Mouse (Mus musculus) C2C12 (cell line): ENCODE results near the gene 4933424G06Rik. TPM values are rescaled to one million over a fixed set of nuclear protein-coding genes. Genes with fewer than 3 reads are reported as not detected.
A peak's percentile ranks its signal among the peaks of the same experiment; 100 is the strongest.

Experiments
- H3K27me3 ChIP-seq: one replicate; pipeline ENCODE4 v1.6.1; 2011; ENCODE audit not compliant: control insufficient read depth, insufficient read depth, insufficient read length
- H3K36me3 ChIP-seq: one replicate; pipeline ENCODE4 v1.6.1; 2011; ENCODE audit not compliant: control insufficient read depth, insufficient read depth
- H3K4me3 ChIP-seq: one replicate; pipeline ENCODE4 v1.5.1; 2011; ENCODE audit warnings: mild to moderate bottlenecking, control low read depth; ENCODE audit not compliant: poor library complexity, insufficient read depth, severe bottlenecking
- H3K79me2 ChIP-seq: one replicate; pipeline ENCODE4 v1.6.1; 2011; ENCODE audit not compliant: control insufficient read depth, insufficient read depth
- H3K79me3 ChIP-seq: one replicate; pipeline ENCODE4 v1.6.1; 2011; ENCODE audit warnings: low read depth, control low read depth
- H3ac ChIP-seq: one replicate; pipeline ENCODE3; 2011; ENCODE audit warnings: low read depth; ENCODE audit not compliant: control insufficient read depth, insufficient read length
- CEBPB ChIP-seq: IDR thresholded peaks from one replicate; pipeline ENCODE4 v1.6.1; 2011; ENCODE audit warnings: low read depth, mild to moderate bottlenecking, control low read depth, moderate library complexity
- CTCF ChIP-seq: IDR thresholded peaks from one replicate; pipeline ENCODE4 v1.5.1; 2011; ENCODE audit not compliant: control insufficient read depth, insufficient read depth, insufficient read length
- FOSL1 ChIP-seq: IDR thresholded peaks from one replicate; pipeline ENCODE4 v1.8.0; 2011; ENCODE audit warnings: mild to moderate bottlenecking, low read length; ENCODE audit not compliant: poor library complexity, insufficient read depth, severe bottlenecking
- MAX ChIP-seq: IDR thresholded peaks from one replicate; pipeline ENCODE4 v1.6.1; 2011; ENCODE audit warnings: mild to moderate bottlenecking, control low read depth
- MYOD1 ChIP-seq: IDR thresholded peaks from one replicate; pipeline ENCODE4 v1.6.1; 2011; ENCODE audit warnings: low read depth; ENCODE audit not compliant: control insufficient read depth, insufficient read length
- MYOG ChIP-seq: IDR thresholded peaks from one replicate; pipeline ENCODE4 v1.6.1; 2011; ENCODE audit not compliant: control insufficient read depth, insufficient read length; ENCODE audit errors: extremely low read depth
- USF1 ChIP-seq: IDR thresholded peaks from one replicate; pipeline ENCODE4 v1.6.1; 2011; ENCODE audit warnings: low read depth, mild to moderate bottlenecking, control low read depth, moderate library complexity
- polyA plus RNA-seq: library from polyadenylated mRNA; unstranded; fragments of >200 nt; fragmentation: generic; extraction: Trizol; gene quantifications from one replicate; pipeline ENCODE4 v1.2.1, GENCODE M21; 2012; ENCODE audit warnings: missing spikeins

The 4933424G06Rik gene
- polyA plus RNA-seq, 1 experiment, result 0.02 TPM

DNA sequence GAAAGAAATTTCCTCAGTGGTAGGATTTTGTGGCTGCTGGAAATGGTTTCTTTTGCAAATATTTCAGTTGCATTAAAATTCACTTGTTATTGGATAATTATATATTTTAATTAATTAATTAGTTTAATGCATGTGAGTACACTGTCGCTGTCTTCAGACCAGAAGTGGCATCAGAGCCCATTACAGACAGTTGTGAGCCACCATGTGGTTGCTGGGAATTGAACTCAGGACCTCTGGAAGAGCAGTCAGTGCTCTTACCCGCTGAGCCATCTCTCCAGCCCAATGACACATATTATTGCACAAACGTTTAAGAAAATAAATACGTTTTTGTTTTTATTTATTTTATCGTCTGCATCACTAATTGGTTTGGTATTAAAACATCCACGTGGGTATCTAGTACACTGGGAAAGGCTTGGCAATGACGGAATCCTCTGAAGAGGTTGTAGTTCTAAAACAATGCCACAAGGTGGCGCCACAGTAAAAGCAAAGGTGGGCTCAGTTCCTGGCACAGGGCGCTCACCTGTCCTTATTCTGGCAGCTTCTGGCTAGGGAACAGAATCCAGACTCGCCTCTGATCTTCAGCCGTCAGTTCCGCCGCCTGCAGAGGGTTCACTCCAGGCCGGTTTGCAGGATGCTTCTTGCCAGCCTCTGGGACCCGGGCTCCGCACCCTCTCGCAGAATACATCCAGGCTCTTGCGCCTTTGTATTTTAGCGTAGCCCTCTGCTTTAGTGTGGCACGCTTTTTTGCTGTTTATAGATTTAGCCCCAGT, 74.6 kb downstream of the 4933424G06Rik start:
- Histone ChIP-seq H3ac (no peak overlapping the region), H3K4me3 (no peak overlapping the region), H3K79me2 (no peaks in the 10 kb centered on the region), H3K36me3 (no peaks in the 10 kb centered on the region), H3K27me3 (peaks cover 31% of the 10 kb centered on the region), H3K79me3 (no peaks in the 10 kb centered on the region)
- TF ChIP-seq USF1 (no peak), MYOG (no peak), CTCF (peak; percentile 36)

DNA sequence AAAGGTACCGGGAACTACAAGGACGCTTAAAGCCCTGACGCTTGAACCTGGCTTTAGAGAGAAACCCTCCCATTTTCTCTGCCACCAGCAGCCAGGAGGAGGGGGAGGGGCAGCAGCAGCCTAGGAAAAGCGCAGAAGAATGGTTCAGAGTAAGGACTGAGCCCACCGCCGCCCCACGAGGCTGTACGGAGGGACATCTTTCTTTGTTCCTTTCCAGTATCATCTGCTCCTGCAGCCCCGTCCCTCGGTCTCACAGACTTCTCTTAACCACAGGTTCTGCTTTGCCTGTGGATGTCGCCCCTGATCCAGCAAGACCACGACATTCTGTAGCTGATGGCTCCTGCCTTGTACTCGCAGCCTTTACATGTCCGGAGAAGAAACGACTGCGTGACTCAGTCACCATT, 75.3 kb downstream of the 4933424G06Rik start:
- no peaks in the 10 kb centered on the region for H3K79me3 ChIP-seq
- no peak overlapping the region for H3K4me3 ChIP-seq
- no peaks in the 10 kb centered on the region for H3K79me2 ChIP-seq
- no peak overlapping the region for H3ac ChIP-seq
- TF ChIP-seq MYOD1 (no peak), CEBPB (no peak), CTCF (no peak), USF1 (no peak), FOSL1 (no peak), MYOG (no peak), MAX (no peak)
- no peaks in the 10 kb centered on the region for H3K36me3 ChIP-seq
- peaks cover 24% of the 10 kb centered on the region for H3K27me3 ChIP-seq

DNA sequence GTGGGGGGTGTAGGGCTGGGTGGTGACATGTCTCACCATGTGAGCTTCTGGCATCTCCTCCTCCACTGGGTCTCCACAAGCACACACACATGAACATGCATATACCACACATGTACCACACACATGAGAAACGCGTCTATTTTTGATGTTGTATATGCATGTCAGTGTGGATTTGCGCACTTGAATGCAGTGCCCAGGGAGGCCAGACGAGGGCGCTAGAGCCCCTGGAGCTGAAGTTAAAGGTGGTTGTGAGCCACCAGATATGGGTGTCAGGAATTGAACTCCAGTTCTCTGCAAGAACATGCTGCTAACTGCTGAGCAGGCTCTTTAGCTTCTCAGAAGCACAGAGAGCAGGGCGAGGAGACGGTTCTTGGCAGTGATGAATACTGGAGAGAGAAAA, 76.4 kb downstream of the 4933424G06Rik start:
- no peak overlapping the region for H3K4me3 ChIP-seq
- no peaks in the 10 kb centered on the region for H3K79me2 ChIP-seq
- H3K27me3 ChIP-seq, result peaks cover 13% of the 10 kb centered on the region
- H3K79me3 ChIP-seq, result no peaks in the 10 kb centered on the region
- H3K36me3 ChIP-seq, result peaks cover under 1% of the 10 kb centered on the region
- TF ChIP-seq CTCF (no peak), CEBPB (no peak), USF1 (no peak), FOSL1 (no peak), MAX (no peak), MYOG (no peak), MYOD1 (no peak)
- H3ac ChIP-seq, result no peak overlapping the region

DNA sequence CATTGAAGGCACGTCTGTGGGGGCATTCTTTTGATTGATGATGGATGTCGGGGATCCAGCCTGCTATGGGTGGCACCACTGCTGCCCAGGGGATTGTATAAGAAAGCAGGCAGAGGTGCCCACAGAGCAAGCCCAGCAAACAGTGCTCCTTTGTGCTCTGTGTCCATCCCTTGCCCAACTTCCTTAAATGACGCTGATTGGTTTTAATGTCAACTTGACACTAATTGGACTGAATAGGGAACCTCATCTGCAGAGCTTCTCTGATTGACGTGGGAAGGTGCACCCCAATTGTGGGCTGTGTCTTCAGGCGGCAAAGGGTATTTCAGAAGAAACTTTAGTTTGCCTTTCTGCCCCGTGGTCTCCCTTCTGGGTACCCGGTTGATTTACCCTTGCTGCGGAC, 79.5 kb downstream of the 4933424G06Rik start:
- Histone ChIP-seq H3K79me2 (no peaks in the 10 kb centered on the region), H3K36me3 (peaks cover 17% of the 10 kb centered on the region), H3K79me3 (no peaks in the 10 kb centered on the region), H3K4me3 (no peak overlapping the region), H3K27me3 (no peaks in the 10 kb centered on the region), H3ac (no peak overlapping the region)
- TF ChIP-seq CEBPB, result no peak

DNA sequence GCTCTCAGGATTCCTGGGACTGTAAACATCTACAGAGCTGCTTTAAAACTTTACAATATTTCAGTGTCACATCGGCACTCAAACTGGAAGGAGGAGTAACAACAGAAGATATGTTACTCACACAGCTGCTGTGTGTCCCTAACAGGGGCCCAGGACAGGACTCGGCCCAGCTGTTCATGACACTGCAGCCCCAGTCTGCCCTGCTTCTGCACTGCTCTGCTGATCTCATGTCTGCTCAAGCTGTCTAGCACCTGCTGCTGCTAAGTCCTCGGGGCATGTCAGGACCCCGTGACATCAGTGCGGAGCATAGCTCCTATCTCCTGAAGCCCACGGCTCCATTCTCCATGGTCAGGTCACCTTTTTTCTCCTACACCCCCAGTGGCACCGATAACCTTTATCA, 86.8 kb downstream of the 4933424G06Rik start:
- Histone ChIP-seq H3K27me3 (no peaks in the 10 kb centered on the region), H3K4me3 (no peak overlapping the region), H3ac (no peak overlapping the region), H3K79me2 (no peaks in the 10 kb centered on the region), H3K36me3 (peaks cover 58% of the 10 kb centered on the region), H3K79me3 (no peaks in the 10 kb centered on the region)
- TF ChIP-seq USF1 (no peak), MAX (no peak), CEBPB (no peak), CTCF (no peak)

DNA sequence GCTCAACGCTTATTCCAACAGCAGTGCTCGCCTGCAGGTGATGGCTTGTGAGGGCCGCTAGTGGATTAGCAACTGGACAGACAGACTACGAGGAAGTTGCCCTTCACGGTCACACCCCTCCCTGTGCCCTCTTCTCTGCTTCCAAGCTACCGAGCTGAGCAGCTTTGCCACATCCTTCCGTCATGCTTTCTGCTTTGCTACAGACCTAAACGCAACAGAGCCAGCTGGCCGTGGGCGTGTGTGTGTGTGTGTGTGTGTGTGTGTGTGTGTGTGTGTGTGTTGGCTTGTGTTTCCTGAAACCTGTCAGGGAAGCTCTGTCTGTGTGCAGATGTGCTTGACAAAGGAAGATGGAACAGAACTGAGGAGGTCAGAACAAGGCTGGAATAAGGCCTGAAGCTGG, 87.5 kb downstream of the 4933424G06Rik start:
- no peaks in the 10 kb centered on the region for H3K79me3 ChIP-seq
- peaks cover 59% of the 10 kb centered on the region for H3K36me3 ChIP-seq
- TF ChIP-seq MAX (no peak), CEBPB (no peak), USF1 (no peak), FOSL1 (no peak), MYOG (no peak)
- H3K79me2 ChIP-seq, result no peaks in the 10 kb centered on the region
- H3ac ChIP-seq, result no peak overlapping the region
- H3K4me3 ChIP-seq, result no peak overlapping the region
- H3K27me3 ChIP-seq, result no peaks in the 10 kb centered on the region
